Mouse (Mus musculus): Measurements from ENCODE around the gene Ccl7.

DNA sequence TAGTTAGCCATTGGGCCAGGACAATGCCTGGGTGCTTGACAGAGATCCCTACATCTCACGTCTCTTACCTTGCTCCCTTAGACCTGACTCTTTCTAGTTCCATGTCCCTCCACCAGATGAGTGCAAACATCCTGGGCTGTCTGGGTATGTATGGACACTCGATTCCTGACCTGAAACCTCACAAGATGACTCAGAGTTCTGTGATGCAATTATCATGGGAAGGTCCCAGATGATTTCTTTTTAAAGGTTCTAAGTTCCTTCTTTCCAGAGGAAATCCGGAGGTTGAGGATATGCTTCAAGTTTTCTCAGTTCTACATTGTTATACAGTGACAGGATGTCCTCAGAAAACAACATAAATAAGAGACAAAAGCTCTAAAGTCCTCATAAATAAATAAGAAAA lies 35.4 kb downstream of the Ccl7 start:
- TF ChIP-seq POLR2AphosphoS5 (IDR thresholded peaks at IDR 0.05; ENCODE audit: insufficient replicate concordance, low read depth, low read length), result no peak
- TF ChIP-seq CTCF (IDR thresholded peaks at IDR 0.05; ENCODE audit: low read depth, low read length), result no peak
- no peak for TF ChIP-seq GATA2 (IDR thresholded peaks at IDR 0.05; ENCODE audit: borderline replicate concordance, low read depth, low read length)
- TF ChIP-seq GATA1 (IDR thresholded peaks at IDR 0.05; ENCODE audit: borderline replicate concordance, low read length), result no peak
